Mouse (Mus musculus) hindbrain, embryonic 10.5 days (tissue): ENCODE data around the gene Trim40. TPM values are rescaled to one million over a fixed set of nuclear protein-coding genes. Genes with fewer than 3 reads are reported as not detected.

Experiments
- DNase-seq: peaks from one replicate; pipeline ENCODE4 v3.0.0-alpha.2; 2017; ENCODE audit warnings: low spot score
- H3K27ac ChIP-seq: fragments of 300-500 bp; sonication (generic); 2 replicates; pipeline ENCODE4 v1.5.1; 2016; ENCODE audit warnings: mild to moderate bottlenecking, moderate library complexity
- H3K27me3 ChIP-seq: fragments of 300-500 bp; sonication (generic); 2 replicates; pipeline ENCODE4 v1.6.1; 2016; ENCODE audit warnings: mild to moderate bottlenecking; ENCODE audit not compliant: poor library complexity, insufficient read depth, severe bottlenecking
- H3K36me3 ChIP-seq: fragments of 300-500 bp; sonication (generic); 2 replicates; pipeline ENCODE4 v1.6.1; 2016; ENCODE audit warnings: mild to moderate bottlenecking, moderate library complexity
- H3K4me1 ChIP-seq: fragments of 300-500 bp; sonication (generic); replicated peaks from 2 replicates; pipeline ENCODE4 v1.6.1; 2016; ENCODE audit warnings: mild to moderate bottlenecking
- H3K4me3 ChIP-seq: fragments of 300-500 bp; sonication (generic); 2 replicates; pipeline ENCODE4 v1.5.1; 2016; ENCODE audit warnings: mild to moderate bottlenecking, moderate library complexity
- H3K9me3 ChIP-seq: fragments of 300-500 bp; sonication (generic); 2 replicates; pipeline ENCODE4 v1.6.1; 2016; ENCODE audit warnings: mild to moderate bottlenecking, moderate library complexity
- WGBS: fragments of 180-500 bp; shearing (Covaris S2); methylation state at CpG from one replicate; pipeline ENCODE4 v1.1.7; 2016; 5-methylcytosine and 5-hydroxymethylcytosine counted together
- polyA plus RNA-seq: library from polyadenylated mRNA; unstranded; fragments of >200 nt; fragmentation: Nextera tagmentation; extraction: Ambion mirVana; gene quantifications from 2 replicates; pipeline ENCODE4 v1.2.1, GENCODE M21; 2016

Trim40 gene
- polyA plus RNA-seq, 1 experiment from 2014 or later: not detected

GRCm38 (mm10) chr17:36883350-36883749, 6.6 kb downstream of the Trim40 start:
- H3K4me3 ChIP-seq: no peak overlapping the region
- H3K9me3 ChIP-seq: no peaks in the 10 kb centered on the region
- no peak overlapping the region for H3K27ac ChIP-seq
- H3K27me3 ChIP-seq: no peaks in the 10 kb centered on the region
- H3K36me3 ChIP-seq: no peaks in the 10 kb centered on the region
- no peaks in the 10 kb centered on the region for H3K4me1 ChIP-seq
- no peak for DNase-seq
- 86% methylated on average over 2 of the region's 2 CpGs for WGBS

- H3K36me3 ChIP-seq: no peaks in the 10 kb centered on the region
- H3K27ac ChIP-seq: no peak overlapping the region
- DNase-seq: no peak
- no peaks in the 10 kb centered on the region for H3K4me1 ChIP-seq
- H3K27me3 ChIP-seq: no peaks in the 10 kb centered on the region
- 72% methylated on average over 4 of the region's 4 CpGs for WGBS
- no peaks in the 10 kb centered on the region for H3K9me3 ChIP-seq
- no peak overlapping the region for H3K4me3 ChIP-seq
These were observed 15.3 kb downstream of the Trim40 start for GRCm38 (mm10) chr17:36874636-36875035.

- Histone ChIP-seq H3K27ac (0 out of 2 replicates have a peak overlapping the region, but pooled peaks have one; percentile 25), H3K27me3 (peaks cover 22% of the 10 kb centered on the region), H3K4me3 (no peak overlapping the region), H3K4me1 (peaks cover 9% of the 10 kb centered on the region), H3K36me3 (no peaks in the 10 kb centered on the region), H3K9me3 (no peaks in the 10 kb centered on the region)
- no peak for DNase-seq
- 83% methylated on average over 25 of the region's 25 CpGs for WGBS
These were observed 19.7 kb downstream of the Trim40 start for GRCm38 (mm10) chr17:36869955-36870810.

- H3K9me3 ChIP-seq: no peaks in the 10 kb centered on the region
- H3K4me1 ChIP-seq: peaks cover 9% of the 10 kb centered on the region
- H3K27me3 ChIP-seq: peaks cover 22% of the 10 kb centered on the region
- DNase-seq: no peak
- no peak within 1 kb of the TSS for H3K4me3 ChIP-seq
- peak within 1 kb of the TSS; percentile 25; the same call in 1 of the 2 replicates for H3K27ac ChIP-seq
- WGBS: 81% methylated on average over 4 of the region's 4 CpGs
- H3K36me3 ChIP-seq: no peaks in the 10 kb centered on the region
These were observed 20.5 kb downstream of the Trim40 start, which contains the start of gene Trim10 for GRCm38 (mm10) chr17:36869284-36869954. TSS of gene Trim10 (plus strand) at chr17:36869574.

- Histone ChIP-seq H3K9me3 (no peaks in the 10 kb centered on the region), H3K27ac (no peak overlapping the region; the same call in 1 of the 2 replicates), H3K36me3 (no peaks in the 10 kb centered on the region), H3K27me3 (peaks cover 22% of the 10 kb centered on the region), H3K4me1 (peaks cover 9% of the 10 kb centered on the region), H3K4me3 (no peak overlapping the region)
- DNase-seq: no peak
- WGBS: 80% methylated on average over 2 of the region's 2 CpGs
These were observed 21.1 kb downstream of the Trim40 start for GRCm38 (mm10) chr17:36868836-36869235.

GRCm38 (mm10) chr17:36866719-36867527, 23.0 kb downstream of the Trim40 start, which contains the start of gene Trim15:
TSS of gene Trim15 (minus strand) at chr17:36867210.
- no peaks in the 10 kb centered on the region for H3K9me3 ChIP-seq
- peaks cover 22% of the 10 kb centered on the region for H3K27me3 ChIP-seq
- DNase-seq: no peak
- H3K36me3 ChIP-seq: no peaks in the 10 kb centered on the region
- peak within 1 kb of the TSS; percentile 23; the same call in 1 of the 2 replicates for H3K27ac ChIP-seq
- H3K4me1 ChIP-seq: peaks cover 9% of the 10 kb centered on the region
- peak within 1 kb of the TSS; percentile 42 for H3K4me3 ChIP-seq
- 15% methylated on average over 29 of the region's 29 CpGs for WGBS

GRCm38 (mm10) chr17:36861680-36862079, 28.2 kb downstream of the Trim40 start:
- H3K9me3 ChIP-seq: no peaks in the 10 kb centered on the region
- peaks cover 2% of the 10 kb centered on the region for H3K4me1 ChIP-seq
- no peak for DNase-seq
- peaks cover 34% of the 10 kb centered on the region for H3K36me3 ChIP-seq
- H3K27ac ChIP-seq: no peak overlapping the region
- WGBS: 76% methylated on average over 2 of the region's 2 CpGs
- no peak overlapping the region for H3K4me3 ChIP-seq
- peaks cover 8% of the 10 kb centered on the region for H3K27me3 ChIP-seq

GRCm38 (mm10) chr17:36858181-36858580, 31.7 kb downstream of the Trim40 start:
- H3K36me3 ChIP-seq: peaks cover 66% of the 10 kb centered on the region
- no peaks in the 10 kb centered on the region for H3K9me3 ChIP-seq
- H3K27ac ChIP-seq: no peak overlapping the region
- whole genome bisulfite sequencing: 92% methylated on average over 3 of the region's 3 CpGs
- no peak overlapping the region for H3K4me3 ChIP-seq
- no peak for DNase-seq
- H3K27me3 ChIP-seq: no peaks in the 10 kb centered on the region
- H3K4me1 ChIP-seq: no peaks in the 10 kb centered on the region

DNA sequence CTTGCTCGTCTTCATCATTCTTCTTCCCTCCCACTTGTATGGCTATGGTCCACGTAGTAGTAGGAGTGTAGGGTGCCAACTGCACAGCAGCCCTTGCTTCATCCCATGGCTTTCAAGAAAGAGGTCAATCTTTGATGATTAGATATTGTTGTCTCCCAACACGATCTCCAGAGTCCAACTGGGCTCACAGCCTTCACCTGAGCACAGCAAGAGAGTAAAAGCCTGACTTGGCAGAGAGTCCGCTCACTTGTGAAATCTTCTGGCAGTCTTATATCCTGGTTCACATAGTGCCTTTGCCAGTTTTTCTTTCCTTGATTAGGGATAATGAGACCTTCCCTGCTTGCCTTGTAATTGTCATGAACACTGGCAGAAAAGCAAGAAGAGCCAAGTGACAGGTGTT, 33.7 kb downstream of the Trim40 start:
- H3K36me3 ChIP-seq: peaks cover 86% of the 10 kb centered on the region
- no peaks in the 10 kb centered on the region for H3K9me3 ChIP-seq
- no peak overlapping the region for H3K27ac ChIP-seq
- no peaks in the 10 kb centered on the region for H3K4me1 ChIP-seq
- H3K4me3 ChIP-seq: no peak overlapping the region
- H3K27me3 ChIP-seq: no peaks in the 10 kb centered on the region
- DNase-seq: no peak
- WGBS: 94% methylated on average over 4 of the region's 4 CpGs

- Histone ChIP-seq H3K4me3 (no peak overlapping the region), H3K4me1 (no peaks in the 10 kb centered on the region), H3K27ac (no peak overlapping the region), H3K9me3 (no peaks in the 10 kb centered on the region), H3K27me3 (no peaks in the 10 kb centered on the region), H3K36me3 (peaks cover 93% of the 10 kb centered on the region)
- 92% methylated on average over 3 of the region's 3 CpGs for WGBS
- DNase-seq: no peak
These were observed 34.4 kb downstream of the Trim40 start for GRCm38 (mm10) chr17:36855484-36855883.

GRCm38 (mm10) chr17:36851627-36852026, 38.3 kb downstream of the Trim40 start:
- WGBS: 88% methylated on average over 5 of the region's 5 CpGs
- H3K36me3 ChIP-seq: peaks cover 62% of the 10 kb centered on the region
- no peak overlapping the region for H3K27ac ChIP-seq
- H3K27me3 ChIP-seq: no peaks in the 10 kb centered on the region
- H3K4me3 ChIP-seq: no peak overlapping the region
- no peak for DNase-seq
- H3K9me3 ChIP-seq: no peaks in the 10 kb centered on the region
- no peaks in the 10 kb centered on the region for H3K4me1 ChIP-seq

DNA sequence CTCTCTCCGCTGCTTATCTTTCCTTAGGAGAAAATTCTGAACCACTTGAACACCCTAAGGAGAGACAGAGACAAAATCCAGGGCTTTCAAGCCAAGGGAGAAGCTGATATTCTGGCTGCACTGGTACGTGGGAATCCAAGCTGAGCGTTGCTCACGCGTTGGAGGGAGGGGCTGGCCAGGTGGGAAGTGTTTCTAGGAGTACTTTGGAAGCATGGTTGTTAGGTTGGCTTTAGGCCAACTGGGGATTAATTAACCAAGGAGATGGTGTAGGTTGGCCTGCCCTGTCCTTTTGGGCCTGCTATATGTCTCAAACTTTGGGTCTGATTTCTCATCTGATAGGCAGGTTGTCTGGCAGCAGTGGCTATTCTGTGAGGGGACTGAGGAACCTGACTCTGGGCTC, 38.7 kb downstream of the Trim40 start:
- H3K4me3 ChIP-seq: no peak overlapping the region
- 93% methylated on average over 5 of the region's 5 CpGs for WGBS
- no peaks in the 10 kb centered on the region for H3K9me3 ChIP-seq
- H3K27ac ChIP-seq: no peak overlapping the region
- H3K27me3 ChIP-seq: no peaks in the 10 kb centered on the region
- no peak for DNase-seq
- peaks cover 57% of the 10 kb centered on the region for H3K36me3 ChIP-seq
- H3K4me1 ChIP-seq: no peaks in the 10 kb centered on the region
